Mouse (Mus musculus) limb, embryonic 11.5 days (tissue): ENCODE data around the gene Mei1. TPM values are rescaled to one million over a fixed set of nuclear protein-coding genes. Genes with fewer than 3 reads are reported as not detected.
A peak's percentile ranks its signal among the peaks of the same experiment; 100 is the strongest.
"Not testable (repeated sequence)": the region's sequence is repeated elsewhere in the genome, so short reads cannot be mapped to it uniquely, and the experiment has no call there.

Source experiments
- ATAC-seq: fragments of 200-750 bp; cut with Nextera tagmentation; 2 replicates; pipeline ENCODE4 v1.8.0; 2017; ENCODE audit warnings: low read depth; ENCODE audit not compliant: insufficient number of reproducible peaks, low FRiP score, low TSS enrichment
- DNase-seq: peaks from one replicate; pipeline ENCODE4 v3.0.0-alpha.2; 2015; ENCODE audit warnings: low spot score
- H3K27ac ChIP-seq: fragments of 300-500 bp; sonication (generic); replicated peaks from 2 replicates; pipeline ENCODE4 v1.5.1; 2014; ENCODE audit warnings: low read depth, mild to moderate bottlenecking, low read length
- H3K27me3 ChIP-seq: fragments of 300-500 bp; sonication (generic); 2 replicates; pipeline ENCODE4 v1.6.1; 2014; ENCODE audit warnings: mild to moderate bottlenecking, low read length, mixed read lengths; ENCODE audit not compliant: control insufficient read depth, insufficient read depth
- H3K36me3 ChIP-seq: fragments of 300-500 bp; sonication (generic); 2 replicates; pipeline ENCODE4 v1.6.1; 2014; ENCODE audit warnings: mild to moderate bottlenecking, low read length, moderate library complexity, mixed read lengths; ENCODE audit not compliant: control insufficient read depth, insufficient read depth
- H3K4me1 ChIP-seq: fragments of 300-500 bp; sonication (generic); 2 replicates; pipeline ENCODE4 v1.6.1; 2014; ENCODE audit warnings: low read length, mixed read lengths; ENCODE audit not compliant: control insufficient read depth, insufficient read depth
- H3K4me2 ChIP-seq: fragments of 300-500 bp; sonication (generic); 2 replicates; pipeline ENCODE4 v1.6.1; 2014; ENCODE audit warnings: low read depth, mild to moderate bottlenecking, moderate library complexity; ENCODE audit not compliant: severe bottlenecking
- H3K4me3 ChIP-seq: fragments of 300-500 bp; sonication (generic); 2 replicates; pipeline ENCODE4 v1.5.1; 2014; ENCODE audit warnings: low read depth, low read length
- H3K9ac ChIP-seq: fragments of 300-500 bp; sonication (generic); 2 replicates; pipeline ENCODE4 v1.6.1; 2014; ENCODE audit warnings: mild to moderate bottlenecking, low read length
- H3K9me3 ChIP-seq: fragments of 300-500 bp; sonication (generic); 2 replicates; pipeline ENCODE4 v1.6.1; 2016; ENCODE audit warnings: low read length; ENCODE audit not compliant: control insufficient read depth
- WGBS: fragments of 180-500 bp; shearing (Covaris S2); extraction: QIAGEN DNeasy Blood & Tissue Kit; methylation state at CpG from one replicate; pipeline ENCODE4 v1.1.7; 2014; 5-methylcytosine and 5-hydroxymethylcytosine counted together
- polyA plus RNA-seq: library from polyadenylated mRNA; unstranded; fragments of >200 nt; fragmentation: Nextera tagmentation; extraction: Ambion mirVana; gene quantifications from 2 replicates; pipeline ENCODE4 v1.2.1, GENCODE M21; 2014

Gene Mei1
- polyA plus RNA-seq, 1 experiment from 2014 or later: 0.05 TPM

GRCm38 (mm10) chr15:82106953-82107555 lies 37.3 kb downstream of the Mei1 start:
- Histone ChIP-seq H3K4me2 (no peak overlapping the region), H3K27me3 (no peaks in the 10 kb centered on the region), H3K36me3 (no peaks in the 10 kb centered on the region), H3K9me3 (no peaks in the 10 kb centered on the region), H3K4me3 (no peak overlapping the region), H3K9ac (no peak overlapping the region), H3K27ac (no peak overlapping the region), H3K4me1 (no peaks in the 10 kb centered on the region)
- WGBS: 25% methylated on average over 8 of the region's 8 CpGs
- peak; percentile 65 for DNase-seq
- ATAC-seq: no peak

DNA sequence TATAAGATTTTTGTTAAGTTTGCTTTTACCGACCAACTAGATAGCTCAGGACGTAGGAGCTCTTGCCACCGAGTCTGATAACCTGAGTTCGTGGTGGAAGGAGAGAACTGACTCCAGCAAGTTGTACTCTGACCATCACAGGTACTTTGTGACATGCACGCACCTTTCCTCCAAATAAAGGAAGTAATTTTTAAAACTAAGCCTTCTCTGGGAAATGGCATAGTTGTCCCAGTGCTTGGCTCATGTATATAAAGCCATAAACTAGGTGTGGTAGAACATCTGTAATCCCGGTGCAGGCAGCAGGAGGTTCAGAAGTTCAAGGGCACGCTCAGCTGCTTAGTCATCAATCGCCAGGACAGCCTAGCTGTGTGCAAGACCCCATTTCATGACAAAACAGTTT lies 50.7 kb downstream of the Mei1 start:
- H3K4me2 ChIP-seq: no peak overlapping the region
- no peak for ATAC-seq

GRCm38 (mm10) chr15:82126690-82127089 lies 56.9 kb downstream of the Mei1 start:
- H3K27me3 ChIP-seq, H3K4me1 ChIP-seq, DNase-seq, H3K9ac ChIP-seq, H3K4me3 ChIP-seq, H3K4me2 ChIP-seq, ATAC-seq, H3K9me3 ChIP-seq, H3K27ac ChIP-seq, H3K36me3 ChIP-seq: not testable (repeated sequence)
- 87% methylated on average over 4 of the region's 4 CpGs for WGBS

More for the DNA sequence above, 50.7 kb downstream of the Mei1 start:
- Histone ChIP-seq H3K27me3 (no peaks in the 10 kb centered on the region), H3K36me3 (no peaks in the 10 kb centered on the region), H3K9ac (no peak overlapping the region), H3K27ac (no peak overlapping the region), H3K4me3 (no peak overlapping the region), H3K9me3 (no peaks in the 10 kb centered on the region; the same call in 1 of the 2 replicates), H3K4me1 (no peaks in the 10 kb centered on the region)
- no peak for DNase-seq
- WGBS: 75% methylated on average over 8 of the region's 8 CpGs

DNA sequence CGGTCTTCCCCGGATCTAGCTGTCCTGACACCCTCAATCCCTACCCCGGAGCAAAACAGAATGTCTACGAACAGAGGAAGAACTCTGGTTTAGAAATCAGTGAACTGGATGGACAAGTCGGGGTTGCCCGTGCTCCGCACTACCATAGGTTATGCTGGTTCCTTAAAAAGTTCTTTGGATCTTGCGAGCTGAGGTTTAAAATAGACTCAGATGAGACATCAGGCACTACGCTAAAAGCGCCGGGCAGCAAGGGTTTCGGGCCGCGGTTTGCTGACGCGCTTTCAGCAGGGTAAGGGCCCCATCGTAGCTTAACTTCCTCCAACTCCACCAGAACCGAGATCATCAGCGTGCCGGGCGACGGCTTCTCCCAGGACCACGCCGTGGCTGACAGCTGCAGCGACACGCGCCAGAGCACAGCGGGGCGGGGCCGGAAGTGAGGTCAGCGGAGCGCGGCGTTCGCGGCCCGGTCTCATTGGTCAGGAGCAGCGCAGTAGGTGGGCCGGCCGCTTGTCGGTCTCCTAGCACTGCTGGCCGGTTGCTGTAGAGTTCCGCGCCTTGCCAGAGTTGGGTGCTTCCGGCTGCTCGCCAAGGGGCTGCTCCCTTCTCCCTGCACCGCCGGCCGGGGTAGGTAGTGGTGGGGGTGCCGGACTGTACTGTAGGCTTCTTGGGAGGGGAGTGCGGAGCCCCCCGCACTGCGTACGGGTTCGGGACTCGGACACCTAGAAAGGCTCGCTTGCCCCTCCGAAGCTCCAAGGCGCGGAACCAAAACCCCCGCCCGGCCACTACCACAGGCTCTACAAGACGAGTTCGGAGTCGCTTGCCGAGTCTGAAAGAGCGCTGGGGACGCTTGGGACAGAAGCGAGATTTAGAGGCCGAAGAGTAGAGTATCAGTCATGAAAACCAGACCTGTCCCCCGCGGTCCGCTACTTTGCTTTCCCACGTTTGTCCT lies 57.9 kb downstream of the Mei1 start, which contains the start of gene Ccdc134:
Gene Ccdc134, plus strand, starts transcription at position 497 of the 949 bp plus-strand sequence.
- WGBS: under 1% methylated on average over 74 of the region's 74 CpGs
- H3K4me2 ChIP-seq: peak within 1 kb of the TSS; percentile 62
- H3K36me3 ChIP-seq: no peaks in the 10 kb centered on the region; the same call in 1 of the 2 replicates
- ATAC-seq (peak; percentile 97), DNase-seq (peak; percentile 98)
- peak within 1 kb of the TSS; percentile 79 for H3K4me3 ChIP-seq
- H3K9ac ChIP-seq: peak within 1 kb of the TSS; percentile 78
- H3K27me3 ChIP-seq: no peaks in the 10 kb centered on the region
- H3K27ac ChIP-seq: peak within 1 kb of the TSS; percentile 30; the same call in 1 of the 2 replicates
- H3K9me3 ChIP-seq: no peaks in the 10 kb centered on the region
- H3K4me1 ChIP-seq: 0 out of 2 replicates have a peak, but pooled peaks cover 2% of the 10 kb centered on the region

DNA sequence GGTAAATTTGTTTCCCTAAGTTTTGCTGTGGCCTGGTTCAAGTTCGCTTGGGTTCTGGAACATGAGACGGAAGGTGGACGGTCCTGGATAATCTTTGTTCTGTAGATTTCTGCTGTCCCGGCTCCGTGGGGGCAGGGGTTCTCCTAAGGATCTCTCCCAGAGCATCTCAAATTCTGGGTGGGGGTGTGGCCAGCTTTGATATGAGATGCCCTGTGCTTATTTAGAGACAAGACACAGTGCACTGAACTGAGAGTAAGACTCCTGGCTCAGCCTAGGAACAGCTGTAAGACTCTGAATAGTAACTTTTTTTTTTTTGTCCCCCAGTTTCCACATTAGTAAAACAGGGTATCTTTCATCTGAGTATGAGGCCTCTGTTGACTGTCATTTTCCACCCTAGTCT lies 58.6 kb downstream of the Mei1 start:
- peak overlapping the region; percentile 79 for H3K4me3 ChIP-seq
- no peaks in the 10 kb centered on the region for H3K27me3 ChIP-seq
- no peaks in the 10 kb centered on the region for H3K9me3 ChIP-seq
- WGBS: 2% methylated on average over 5 of the region's 5 CpGs
- H3K36me3 ChIP-seq: no peaks in the 10 kb centered on the region; the same call in 1 of the 2 replicates
- DNase-seq: no peak
- peak overlapping the region; percentile 78 for H3K9ac ChIP-seq
- H3K4me1 ChIP-seq: 0 out of 2 replicates have a peak, but pooled peaks cover 2% of the 10 kb centered on the region
- ATAC-seq: no peak
- peak overlapping the region; percentile 62 for H3K4me2 ChIP-seq
- no peak overlapping the region for H3K27ac ChIP-seq

DNA sequence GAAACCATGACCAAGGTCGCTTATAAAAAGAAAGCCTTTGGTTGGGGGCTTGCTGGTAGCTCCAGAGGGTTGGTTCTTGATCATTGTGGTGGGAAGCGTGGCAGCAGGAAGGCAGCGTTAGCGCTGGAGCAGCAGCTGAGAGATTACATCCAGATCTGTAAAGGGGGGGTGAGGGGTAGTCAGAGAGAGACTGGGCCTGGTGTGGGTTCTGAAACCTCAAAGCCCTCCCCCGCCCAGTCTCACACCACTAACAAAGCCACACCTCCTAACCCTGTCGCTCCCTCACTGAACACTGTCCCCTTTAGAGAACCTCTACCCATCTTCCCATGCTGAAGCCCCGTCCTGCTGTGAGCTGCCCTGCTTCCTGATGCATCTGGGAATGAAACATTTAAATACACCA lies 60.8 kb downstream of the Mei1 start:
- ATAC-seq: no peak
- H3K4me2 ChIP-seq: no peak overlapping the region
- H3K27ac ChIP-seq: no peak overlapping the region
- H3K27me3 ChIP-seq: no peaks in the 10 kb centered on the region
- H3K9me3 ChIP-seq: no peaks in the 10 kb centered on the region
- H3K4me1 ChIP-seq: 0 out of 2 replicates have a peak, but pooled peaks cover 2% of the 10 kb centered on the region
- no peak overlapping the region for H3K9ac ChIP-seq
- no peak for DNase-seq
- WGBS: 65% methylated on average over 7 of the region's 7 CpGs
- no peak overlapping the region for H3K4me3 ChIP-seq
- no peaks in the 10 kb centered on the region; the same call in 1 of the 2 replicates for H3K36me3 ChIP-seq

GRCm38 (mm10) chr15:82135372-82135771 lies 65.6 kb downstream of the Mei1 start:
- Histone ChIP-seq H3K4me3 (no peak overlapping the region), H3K27ac (no peak overlapping the region), H3K4me2 (no peak overlapping the region), H3K9me3 (no peaks in the 10 kb centered on the region), H3K4me1 (no peaks in the 10 kb centered on the region), H3K36me3 (no peaks in the 10 kb centered on the region; the same call in 1 of the 2 replicates), H3K9ac (no peak overlapping the region), H3K27me3 (no peaks in the 10 kb centered on the region)
- WGBS: 91% methylated on average over 4 of the region's 4 CpGs
- ATAC-seq (no peak), DNase-seq (no peak)

- H3K4me3 ChIP-seq: no peak overlapping the region
- H3K36me3 ChIP-seq: no peaks in the 10 kb centered on the region; the same call in 1 of the 2 replicates
- DNase-seq: peak; percentile 60
- 62% methylated on average over 4 of the region's 4 CpGs for WGBS
- H3K9me3 ChIP-seq: no peaks in the 10 kb centered on the region
- no peak overlapping the region for H3K4me2 ChIP-seq
- no peaks in the 10 kb centered on the region for H3K4me1 ChIP-seq
- H3K27me3 ChIP-seq: no peaks in the 10 kb centered on the region
- no peak overlapping the region; the same call in 1 of the 2 replicates for H3K9ac ChIP-seq
- no peak overlapping the region for H3K27ac ChIP-seq
- ATAC-seq: no peak
These were observed 68.8 kb downstream of the Mei1 start for GRCm38 (mm10) chr15:82138565-82138964.
